Mouse (Mus musculus): ENCODE results near the gene Gm10382. TPM values are rescaled to one million over a fixed set of nuclear protein-coding genes. Genes with fewer than 3 reads are reported as not detected.

Gene Gm10382
- polyA plus RNA-seq, 1 experiment = 2.2 TPM

GRCm38 (mm10) chr5:125348067-125348466 is 41.1 kb upstream of the Gm10382 start:
- no peak for TF ChIP-seq USF1 (IDR thresholded peaks at IDR 0.05; ENCODE audit: low read depth)
- no peak for TF ChIP-seq MYOD1 (IDR thresholded peaks at IDR 0.05; ENCODE audit: control insufficient read depth, insufficient read length, low read depth)
- TF ChIP-seq MYOG (IDR thresholded peaks at IDR 0.05; ENCODE audit: control insufficient read depth, extremely low read depth, insufficient read length) = no peak
- TF ChIP-seq CTCF (IDR thresholded peaks at IDR 0.05; ENCODE audit: control insufficient read depth, insufficient read depth, insufficient read length) = no peak
- TF ChIP-seq MAX (IDR thresholded peaks at IDR 0.05) = no peak
- TF ChIP-seq CEBPB (IDR thresholded peaks at IDR 0.05; ENCODE audit: low read depth) = no peak
- TF ChIP-seq FOSL1 (IDR thresholded peaks at IDR 0.05; ENCODE audit: insufficient read depth, low read length, poor library complexity, severe bottlenecking) = no peak
- Histone ChIP-seq H3ac (ENCODE audit: control insufficient read depth, insufficient read length, low read depth) (no peak overlapping the region), H3K4me3 (ENCODE audit: insufficient read depth, poor library complexity, severe bottlenecking) (no peak overlapping the region), H3K36me3 (ENCODE audit: control insufficient read depth, insufficient read depth) (no peaks in the 10 kb centered on the region), H3K79me3 (ENCODE audit: low read depth) (no peaks in the 10 kb centered on the region), H3K79me2 (ENCODE audit: control insufficient read depth, insufficient read depth) (no peaks in the 10 kb centered on the region), H3K27me3 (ENCODE audit: control insufficient read depth, insufficient read depth, insufficient read length) (no peaks in the 10 kb centered on the region)

DNA sequence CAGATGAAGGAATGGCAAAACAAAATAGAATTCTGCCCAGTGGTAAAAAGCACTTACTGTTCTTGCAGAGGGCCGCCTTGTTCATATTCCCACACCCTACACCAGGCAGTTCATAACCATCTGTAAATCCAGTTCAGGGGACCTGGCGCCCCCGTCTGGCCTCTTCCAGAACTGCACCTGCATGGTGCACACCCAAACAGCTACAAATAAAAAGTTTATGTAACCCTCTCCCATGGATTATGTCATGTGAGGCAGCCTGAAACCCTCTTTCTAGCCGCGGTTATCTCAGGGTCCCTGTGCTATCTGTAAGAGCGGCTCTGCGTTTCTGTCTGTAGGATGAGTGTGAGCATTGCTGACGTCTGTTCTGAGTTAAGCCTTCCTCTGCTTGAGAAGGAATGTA is 40.6 kb upstream of the Gm10382 start:
- no peak overlapping the region for H3ac ChIP-seq (ENCODE audit: control insufficient read depth, insufficient read length, low read depth)
- H3K79me3 ChIP-seq (ENCODE audit: low read depth) = no peaks in the 10 kb centered on the region
- H3K4me3 ChIP-seq (ENCODE audit: insufficient read depth, poor library complexity, severe bottlenecking) = no peak overlapping the region
- H3K27me3 ChIP-seq (ENCODE audit: control insufficient read depth, insufficient read depth, insufficient read length) = no peaks in the 10 kb centered on the region
- no peaks in the 10 kb centered on the region for H3K79me2 ChIP-seq (ENCODE audit: control insufficient read depth, insufficient read depth)
- H3K36me3 ChIP-seq (ENCODE audit: control insufficient read depth, insufficient read depth) = no peaks in the 10 kb centered on the region
- TF ChIP-seq FOSL1 (IDR thresholded peaks at IDR 0.05; ENCODE audit: insufficient read depth, low read length, poor library complexity, severe bottlenecking) (no peak), CTCF (IDR thresholded peaks at IDR 0.05; ENCODE audit: control insufficient read depth, insufficient read depth, insufficient read length) (peak; percentile 39)

GRCm38 (mm10) chr5:125349391-125349790 is 39.7 kb upstream of the Gm10382 start:
- Histone ChIP-seq H3K4me3 (ENCODE audit: insufficient read depth, poor library complexity, severe bottlenecking) (no peak overlapping the region), H3K79me3 (ENCODE audit: low read depth) (no peaks in the 10 kb centered on the region), H3K36me3 (ENCODE audit: control insufficient read depth, insufficient read depth) (no peaks in the 10 kb centered on the region), H3K79me2 (ENCODE audit: control insufficient read depth, insufficient read depth) (no peaks in the 10 kb centered on the region), H3K27me3 (ENCODE audit: control insufficient read depth, insufficient read depth, insufficient read length) (no peaks in the 10 kb centered on the region), H3ac (ENCODE audit: control insufficient read depth, insufficient read length, low read depth) (no peak overlapping the region)
- no peak for TF ChIP-seq MAX (IDR thresholded peaks at IDR 0.05)
- no peak for TF ChIP-seq MYOG (IDR thresholded peaks at IDR 0.05; ENCODE audit: control insufficient read depth, extremely low read depth, insufficient read length)
- no peak for TF ChIP-seq USF1 (IDR thresholded peaks at IDR 0.05; ENCODE audit: low read depth)
- TF ChIP-seq CEBPB (IDR thresholded peaks at IDR 0.05; ENCODE audit: low read depth) = no peak
- TF ChIP-seq MYOD1 (IDR thresholded peaks at IDR 0.05; ENCODE audit: control insufficient read depth, insufficient read length, low read depth) = no peak
- TF ChIP-seq FOSL1 (IDR thresholded peaks at IDR 0.05; ENCODE audit: insufficient read depth, low read length, poor library complexity, severe bottlenecking) = no peak
- no peak for TF ChIP-seq CTCF (IDR thresholded peaks at IDR 0.05; ENCODE audit: control insufficient read depth, insufficient read depth, insufficient read length)

DNA sequence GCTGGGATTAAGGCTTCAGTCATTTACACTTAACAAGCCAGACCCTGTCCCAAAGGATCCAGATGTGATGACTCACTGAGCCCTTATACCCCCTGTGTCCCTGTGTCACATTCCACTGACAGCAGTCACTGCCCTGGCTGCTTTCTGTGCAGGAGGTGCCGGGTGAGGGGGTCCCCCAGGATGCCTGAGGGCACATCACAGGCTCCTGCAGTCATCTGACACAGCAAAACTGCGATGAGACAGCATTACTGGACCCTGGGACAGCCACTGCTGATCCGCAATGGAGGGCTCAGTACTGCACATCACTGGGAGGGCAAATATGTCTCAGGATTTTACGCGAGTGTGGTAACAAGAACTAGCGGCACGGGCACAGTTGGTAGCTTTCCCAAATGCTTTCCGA is 38.1 kb upstream of the Gm10382 start:
- no peak for TF ChIP-seq USF1 (IDR thresholded peaks at IDR 0.05; ENCODE audit: low read depth)
- no peak for TF ChIP-seq MYOD1 (IDR thresholded peaks at IDR 0.05; ENCODE audit: control insufficient read depth, insufficient read length, low read depth)
- TF ChIP-seq MAX (IDR thresholded peaks at IDR 0.05) = no peak
- Histone ChIP-seq H3K4me3 (ENCODE audit: insufficient read depth, poor library complexity, severe bottlenecking) (no peak overlapping the region), H3K36me3 (ENCODE audit: control insufficient read depth, insufficient read depth) (no peaks in the 10 kb centered on the region), H3K79me3 (ENCODE audit: low read depth) (no peaks in the 10 kb centered on the region), H3K27me3 (ENCODE audit: control insufficient read depth, insufficient read depth, insufficient read length) (no peaks in the 10 kb centered on the region), H3ac (ENCODE audit: control insufficient read depth, insufficient read length, low read depth) (no peak overlapping the region), H3K79me2 (ENCODE audit: control insufficient read depth, insufficient read depth) (no peaks in the 10 kb centered on the region)

- no peak for TF ChIP-seq CTCF (IDR thresholded peaks at IDR 0.05; ENCODE audit: control insufficient read depth, insufficient read depth, insufficient read length)
- TF ChIP-seq CEBPB (IDR thresholded peaks at IDR 0.05; ENCODE audit: low read depth) = no peak
- no peak for TF ChIP-seq MAX (IDR thresholded peaks at IDR 0.05)
- no peak for TF ChIP-seq FOSL1 (IDR thresholded peaks at IDR 0.05; ENCODE audit: insufficient read depth, low read length, poor library complexity, severe bottlenecking)
- TF ChIP-seq USF1 (IDR thresholded peaks at IDR 0.05; ENCODE audit: low read depth) = no peak
- no peak for TF ChIP-seq MYOD1 (IDR thresholded peaks at IDR 0.05; ENCODE audit: control insufficient read depth, insufficient read length, low read depth)
- TF ChIP-seq MYOG (IDR thresholded peaks at IDR 0.05; ENCODE audit: control insufficient read depth, extremely low read depth, insufficient read length) = no peak
- Histone ChIP-seq H3K27me3 (ENCODE audit: control insufficient read depth, insufficient read depth, insufficient read length) (no peaks in the 10 kb centered on the region), H3K79me2 (ENCODE audit: control insufficient read depth, insufficient read depth) (no peaks in the 10 kb centered on the region), H3K36me3 (ENCODE audit: control insufficient read depth, insufficient read depth) (no peaks in the 10 kb centered on the region), H3K4me3 (ENCODE audit: insufficient read depth, poor library complexity, severe bottlenecking) (no peak overlapping the region), H3ac (ENCODE audit: control insufficient read depth, insufficient read length, low read depth) (no peak overlapping the region), H3K79me3 (ENCODE audit: low read depth) (no peaks in the 10 kb centered on the region)
Measured at GRCm38 (mm10) chr5:125351939-125352338, 37.2 kb upstream of the Gm10382 start.

DNA sequence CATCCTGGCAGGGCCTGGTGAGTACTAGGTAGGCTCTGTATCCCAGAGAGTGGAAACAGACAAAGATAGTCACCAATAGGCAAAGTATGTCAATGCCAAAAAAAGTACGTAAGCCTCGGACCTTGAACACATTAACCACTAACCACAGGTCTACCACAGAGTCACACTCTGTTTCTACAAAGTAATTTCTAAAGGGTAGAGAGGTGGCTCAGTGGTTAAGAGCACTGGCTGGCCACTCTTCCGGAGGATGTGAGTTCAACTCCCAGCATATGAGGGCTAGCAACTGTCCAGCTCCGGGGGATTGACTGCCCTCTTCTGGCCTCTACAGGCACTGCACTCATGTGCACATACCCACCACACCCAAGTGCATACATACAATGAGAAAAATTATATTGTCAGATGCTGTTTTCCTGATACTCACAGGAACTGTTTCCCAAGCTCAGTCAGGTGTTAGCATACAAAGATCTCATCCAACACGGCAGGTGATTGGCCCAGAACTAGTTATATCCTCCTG is 36.3 kb upstream of the Gm10382 start:
- H3K27me3 ChIP-seq (ENCODE audit: control insufficient read depth, insufficient read depth, insufficient read length) = no peaks in the 10 kb centered on the region
- TF ChIP-seq MYOG (IDR thresholded peaks at IDR 0.05; ENCODE audit: control insufficient read depth, extremely low read depth, insufficient read length) (no peak), MYOD1 (IDR thresholded peaks at IDR 0.05; ENCODE audit: control insufficient read depth, insufficient read length, low read depth) (no peak), FOSL1 (IDR thresholded peaks at IDR 0.05; ENCODE audit: insufficient read depth, low read length, poor library complexity, severe bottlenecking) (no peak)
- H3K79me2 ChIP-seq (ENCODE audit: control insufficient read depth, insufficient read depth) = no peaks in the 10 kb centered on the region
- H3K4me3 ChIP-seq (ENCODE audit: insufficient read depth, poor library complexity, severe bottlenecking) = no peak overlapping the region
- H3K36me3 ChIP-seq (ENCODE audit: control insufficient read depth, insufficient read depth) = no peaks in the 10 kb centered on the region
- H3ac ChIP-seq (ENCODE audit: control insufficient read depth, insufficient read length, low read depth) = no peak overlapping the region
- H3K79me3 ChIP-seq (ENCODE audit: low read depth) = no peaks in the 10 kb centered on the region
